ENCODE assay signal across 8 mouse cellular contexts in the genomic region with DNA sequence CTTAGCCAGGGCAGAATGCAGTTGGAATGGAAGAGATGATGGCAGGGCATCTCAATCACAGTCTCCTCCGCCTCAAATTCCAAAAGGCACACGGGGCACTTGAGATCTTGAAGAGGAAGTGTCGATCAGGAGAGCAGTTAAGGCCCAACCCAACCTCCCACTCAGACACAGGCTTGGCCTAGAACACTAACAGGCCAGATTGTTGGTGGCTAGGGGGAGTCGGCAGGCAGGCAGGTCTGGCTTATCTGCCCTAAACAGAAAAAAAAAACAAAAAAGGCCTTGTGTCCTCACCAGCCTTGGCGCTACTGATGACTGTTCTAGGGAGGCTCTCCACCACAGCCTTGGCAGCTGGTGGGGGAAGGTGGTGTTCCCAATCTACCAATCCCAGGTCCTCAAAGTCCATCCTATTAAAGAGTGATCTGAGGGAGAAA. TPM values are rescaled to one million over a fixed set of nuclear protein-coding genes. Genes with fewer than 3 reads are reported as not detected.
A peak's percentile ranks its signal among the peaks of the same experiment; 100 is the strongest.
DNase-seq lines count a peak whose midpoint lies in the region; ATAC-seq and TF ChIP-seq lines count a peak whose summit lies in the region.

No protein-coding gene starts in this region.

- H3K36me3 ChIP-seq in heart, embryonic 13.5 days, result peaks cover 39% of the 10 kb centered on the region
- 0 out of 2 replicates have a peak, but pooled peaks cover 2% of the 10 kb centered on the region for H3K36me3 ChIP-seq in intestine, embryonic 16.5 days (ENCODE audit: control insufficient read depth, insufficient read depth, low read length)
- H3K36me3 ChIP-seq in midbrain, postnatal 0 days (ENCODE audit: insufficient read depth, low read length), result peaks cover 27% of the 10 kb centered on the region

- H3K27ac ChIP-seq in heart, embryonic 13.5 days (replicated peaks), result no peak overlapping the region
- no peak overlapping the region for H3K27ac ChIP-seq in cortical plate, adult 2 months (ENCODE audit: insufficient read depth, low read length)
- H3K27ac ChIP-seq in intestine, embryonic 16.5 days (ENCODE audit: low read length), result 0 out of 2 replicates have a peak overlapping the region, but pooled peaks have one; percentile 14
- H3K27ac ChIP-seq in midbrain, postnatal 0 days (ENCODE audit: low read depth, low read length), result no peak overlapping the region

- intact Hi-C loops in heart, postnatal 14 days (cut with DNase I), result no loop called here
- intact Hi-C loops in left cerebral cortex, postnatal 36 days (cut with DNase I), result no loop called here

- H3K9me3 ChIP-seq in heart, embryonic 13.5 days, result no peaks in the 10 kb centered on the region
- H3K9me3 ChIP-seq in intestine, embryonic 16.5 days (ENCODE audit: control insufficient read depth, low read length), result no peaks in the 10 kb centered on the region
- H3K9me3 ChIP-seq in midbrain, postnatal 0 days (ENCODE audit: low read length), result no peaks in the 10 kb centered on the region

- peak overlapping the region; percentile 88 for H3K9ac ChIP-seq in heart, embryonic 13.5 days
- H3K9ac ChIP-seq in intestine, embryonic 16.5 days (ENCODE audit: low read depth, low read length), result peak overlapping the region; percentile 75
- no peak overlapping the region; the same call in 1 of the 2 replicates for H3K9ac ChIP-seq in midbrain, postnatal 0 days (replicated peaks; ENCODE audit: low read length, poor library complexity, severe bottlenecking)

- no peak for TF ChIP-seq POLR2A in cortical plate, adult 2 months (IDR thresholded peaks at IDR 0.05; ENCODE audit: extremely low read depth, insufficient read depth, low read length)

- 18% methylated on average over 5 of the region's 5 CpGs for WGBS in heart, embryonic 13.5 days
- 43% methylated on average over 5 of the region's 5 CpGs for WGBS in intestine, embryonic 16.5 days
- 78% methylated on average over 5 of the region's 5 CpGs for WGBS in midbrain, postnatal 0 days

- no peak for TF ChIP-seq CTCF in cortical plate, adult 2 months (IDR thresholded peaks at IDR 0.05; ENCODE audit: extremely low read depth, insufficient read depth, low read length)
- no peak for TF ChIP-seq CTCF in midbrain, postnatal 0 days (IDR thresholded peaks at IDR 0.05)

- no peak for DNase-seq in heart, postnatal 14 days
- no peak for DNase-seq in midbrain, postnatal 0 days (ENCODE audit: low spot score)
- no peak for DNase-seq in left cerebral cortex, postnatal 36 days (ENCODE audit: low spot score in 2 of 2)
- no peak for DNase-seq in retina, postnatal 1 day

- no peak for ATAC-seq in heart, embryonic 13.5 days (ENCODE audit: extremely low read depth, insufficient number of reproducible peaks, low FRiP score, low TSS enrichment)
- no peak for ATAC-seq in intestine, embryonic 16.5 days
- ATAC-seq in midbrain, postnatal 0 days (ENCODE audit: low FRiP score), result no peak
- no peak for ATAC-seq in activated CD4-positive, CD25-positive, alpha-beta regulatory T cell, adult 4 months

- peak overlapping the region; percentile 75 for H3K4me3 ChIP-seq in heart, embryonic 13.5 days
- peak overlapping the region; percentile 66; the same call in 1 of the 2 replicates for H3K4me3 ChIP-seq in cortical plate, adult 2 months (ENCODE audit: insufficient read depth, low read length)
- H3K4me3 ChIP-seq in intestine, embryonic 16.5 days (ENCODE audit: low read length), result peak overlapping the region; percentile 69
- peak overlapping the region; percentile 72 for H3K4me3 ChIP-seq in midbrain, postnatal 0 days (ENCODE audit: low read depth, low read length)

- H3K4me1 ChIP-seq in heart, embryonic 13.5 days, result peaks cover 37% of the 10 kb centered on the region
- peaks cover 2% of the 10 kb centered on the region; the same call in 1 of the 2 replicates for H3K4me1 ChIP-seq in cortical plate, adult 2 months (ENCODE audit: control insufficient read depth, insufficient read depth, low read length)
- peaks cover 40% of the 10 kb centered on the region for H3K4me1 ChIP-seq in intestine, embryonic 16.5 days (ENCODE audit: control insufficient read depth, insufficient read depth, low read length)
- peaks cover 8% of the 10 kb centered on the region for H3K4me1 ChIP-seq in midbrain, postnatal 0 days (ENCODE audit: insufficient read depth, low read length)

- H3K27me3 ChIP-seq in heart, embryonic 13.5 days (replicated peaks), result no peaks in the 10 kb centered on the region
- no peaks in the 10 kb centered on the region for H3K27me3 ChIP-seq in intestine, embryonic 16.5 days (replicated peaks; ENCODE audit: control insufficient read depth, insufficient read depth, low read length)
- H3K27me3 ChIP-seq in midbrain, postnatal 0 days (ENCODE audit: insufficient read depth, low read length), result no peaks in the 10 kb centered on the region

- H3K4me2 ChIP-seq in heart, embryonic 13.5 days, result peak overlapping the region; percentile 83
- peak overlapping the region; percentile 71 for H3K4me2 ChIP-seq in intestine, embryonic 16.5 days (ENCODE audit: low read depth, low read length)
- H3K4me2 ChIP-seq in midbrain, postnatal 0 days (ENCODE audit: low read depth, low read length, poor library complexity, severe bottlenecking), result peak overlapping the region; percentile 77

RNA-seq across cellular contexts. Expression of a gene that starts 5.6 kb away (rescaled TPM):
- polyA plus RNA-seq in heart, embryonic 13.5 days (2015; fragmentation: Nextera tagmentation; extraction: Ambion mirVana), result 88.4 and 104 TPM in 2 replicates
- total RNA-seq in heart, postnatal 14 days (2021), result 10 to 100 TPM; 45.5 to 46.5 TPM
- polyA plus RNA-seq in cortical plate, adult 2 months (2012; rRNA removed), result 73.6 and 83.5 TPM in 2 replicates
- 159 and 162 TPM in 2 replicates for polyA plus RNA-seq in intestine, embryonic 16.5 days (2015; fragmentation: Nextera tagmentation; extraction: Ambion mirVana)
- total RNA-seq in midbrain, postnatal 0 days (2014; rRNA removed), result 64.5 and 87.3 TPM in 2 replicates
- polyA plus RNA-seq in midbrain, postnatal 0 days (2015; fragmentation: Nextera tagmentation; extraction: Ambion mirVana), result 120 and 131 TPM in 2 replicates
- polyA plus RNA-seq in activated CD4-positive, CD25-positive, alpha-beta regulatory T cell, adult 4 months (2017; shearing (Covaris generic)), result 100 to 1,000 TPM; 110 TPM
- total RNA-seq in left cerebral cortex, postnatal 36 days (2021), result 10 to 100 TPM; 71.6 to 76.2 TPM

RNA-seq across cellular contexts. Expression of a gene that starts 5.9 kb away (rescaled TPM):
- polyA plus RNA-seq in heart, embryonic 13.5 days (2015; fragmentation: Nextera tagmentation; extraction: Ambion mirVana), result 13.4 and 15.1 TPM in 2 replicates
- 10 to 100 TPM; 14.7 to 17.6 TPM for total RNA-seq in heart, postnatal 14 days (2021)
- polyA plus RNA-seq in cortical plate, adult 2 months (2012; rRNA removed), result 23.4 and 24.9 TPM in 2 replicates
- 16.4 and 18.0 TPM in 2 replicates for polyA plus RNA-seq in intestine, embryonic 16.5 days (2015; fragmentation: Nextera tagmentation; extraction: Ambion mirVana)
- 23.1 and 28.5 TPM in 2 replicates for total RNA-seq in midbrain, postnatal 0 days (2014; rRNA removed)
- 12.9 and 14.9 TPM in 2 replicates for polyA plus RNA-seq in midbrain, postnatal 0 days (2015; fragmentation: Nextera tagmentation; extraction: Ambion mirVana)
- under 1 TPM in 1 of 2 experiments, not detected in 1; 0.45 TPM for polyA plus RNA-seq in activated CD4-positive, CD25-positive, alpha-beta regulatory T cell, adult 4 months (2017; shearing (Covaris generic))
- 1 to 10 TPM; 9.0 to 9.9 TPM for total RNA-seq in left cerebral cortex, postnatal 36 days (2021)

RNA-seq across cellular contexts. Expression of a gene that starts 14.0 kb away (rescaled TPM):
- polyA plus RNA-seq in heart, embryonic 13.5 days (2015; fragmentation: Nextera tagmentation; extraction: Ambion mirVana), result 16.8 and 17.9 TPM in 2 replicates
- 10 to 100 TPM; 13.1 to 14.4 TPM for total RNA-seq in heart, postnatal 14 days (2021)
- 18.9 and 20.0 TPM in 2 replicates for polyA plus RNA-seq in cortical plate, adult 2 months (2012; rRNA removed)
- 27.6 and 27.7 TPM in 2 replicates for polyA plus RNA-seq in intestine, embryonic 16.5 days (2015; fragmentation: Nextera tagmentation; extraction: Ambion mirVana)
- total RNA-seq in midbrain, postnatal 0 days (2014; rRNA removed), result 9.5 and 10.0 TPM in 2 replicates
- 13.3 and 14.7 TPM in 2 replicates for polyA plus RNA-seq in midbrain, postnatal 0 days (2015; fragmentation: Nextera tagmentation; extraction: Ambion mirVana)
- 10 to 100 TPM; 18.1 to 20.8 TPM for polyA plus RNA-seq in activated CD4-positive, CD25-positive, alpha-beta regulatory T cell, adult 4 months (2017; shearing (Covaris generic))
- 10 to 100 TPM; 13.9 to 19.0 TPM for total RNA-seq in left cerebral cortex, postnatal 36 days (2021)

RNA-seq across cellular contexts. Expression of a gene that starts 16.2 kb away (rescaled TPM):
- polyA plus RNA-seq in heart, embryonic 13.5 days (2015; fragmentation: Nextera tagmentation; extraction: Ambion mirVana), result 30.7 TPM in 2 replicates
- 10 to 100 TPM; 16.6 to 19.7 TPM for total RNA-seq in heart, postnatal 14 days (2021)
- 31.5 and 33.4 TPM in 2 replicates for polyA plus RNA-seq in cortical plate, adult 2 months (2012; rRNA removed)
- 30.0 and 33.0 TPM in 2 replicates for polyA plus RNA-seq in intestine, embryonic 16.5 days (2015; fragmentation: Nextera tagmentation; extraction: Ambion mirVana)
- total RNA-seq in midbrain, postnatal 0 days (2014; rRNA removed), result 43.7 and 45.3 TPM in 2 replicates
- 34.5 and 35.5 TPM in 2 replicates for polyA plus RNA-seq in midbrain, postnatal 0 days (2015; fragmentation: Nextera tagmentation; extraction: Ambion mirVana)
- polyA plus RNA-seq in activated CD4-positive, CD25-positive, alpha-beta regulatory T cell, adult 4 months (2017; shearing (Covaris generic)), result 10 to 100 TPM; 21.3 to 26.5 TPM
- 10 to 100 TPM; 33.0 to 33.8 TPM for total RNA-seq in left cerebral cortex, postnatal 36 days (2021)

RNA-seq across cellular contexts. Expression of a gene that starts 19.1 kb away (rescaled TPM):
- polyA plus RNA-seq in heart, embryonic 13.5 days (2015; fragmentation: Nextera tagmentation; extraction: Ambion mirVana), result 42.7 and 53.4 TPM in 2 replicates
- 10 to 100 TPM; 48.8 to 54.0 TPM for total RNA-seq in heart, postnatal 14 days (2021)
- 10.7 and 11.0 TPM in 2 replicates for polyA plus RNA-seq in cortical plate, adult 2 months (2012; rRNA removed)
- 17.3 and 17.8 TPM in 2 replicates for polyA plus RNA-seq in intestine, embryonic 16.5 days (2015; fragmentation: Nextera tagmentation; extraction: Ambion mirVana)
- total RNA-seq in midbrain, postnatal 0 days (2014; rRNA removed), result 6.5 and 19.3 TPM in 2 replicates
- 14.4 and 14.5 TPM in 2 replicates for polyA plus RNA-seq in midbrain, postnatal 0 days (2015; fragmentation: Nextera tagmentation; extraction: Ambion mirVana)
- polyA plus RNA-seq in activated CD4-positive, CD25-positive, alpha-beta regulatory T cell, adult 4 months (2017; shearing (Covaris generic)), result 10 to 100 TPM; 62.3 to 81.8 TPM
- total RNA-seq in left cerebral cortex, postnatal 36 days (2021), result 1 to 10 TPM; 4.0 to 4.3 TPM
